Mouse (Mus musculus) lung, embryonic 14.5 days (tissue): ENCODE data around the gene Psmd8. TPM values are rescaled to one million over a fixed set of nuclear protein-coding genes. Genes with fewer than 3 reads are reported as not detected.
A peak's percentile ranks its signal among the peaks of the same experiment; 100 is the strongest.

Source experiments
- ATAC-seq: fragments of 200-750 bp; cut with Nextera tagmentation; 2 replicates; pipeline ENCODE4 v1.8.0; 2017; ENCODE audit warnings: mild to moderate bottlenecking, moderate TSS enrichment, moderate library complexity; ENCODE audit not compliant: insufficient read depth
- DNase-seq: peaks from one replicate; pipeline ENCODE4 v3.0.0-alpha.2; 2015
- H3K27ac ChIP-seq: fragments of 300-500 bp; sonication (generic); 2 replicates; pipeline ENCODE4 v1.5.1; 2014; ENCODE audit warnings: low read depth, mild to moderate bottlenecking, moderate library complexity
- H3K27me3 ChIP-seq: fragments of 300-500 bp; sonication (generic); 2 replicates; pipeline ENCODE4 v1.6.1; 2014; ENCODE audit warnings: low read length, control low read depth; ENCODE audit not compliant: insufficient read depth
- H3K36me3 ChIP-seq: fragments of 300-500 bp; sonication (generic); 2 replicates; pipeline ENCODE4 v1.6.1; 2014; ENCODE audit warnings: control low read depth; ENCODE audit not compliant: insufficient read depth
- H3K4me1 ChIP-seq: fragments of 300-500 bp; sonication (generic); 2 replicates; pipeline ENCODE4 v1.6.1; 2014; ENCODE audit warnings: antibody characterized with exemption, control low read depth; ENCODE audit not compliant: insufficient read depth
- H3K4me2 ChIP-seq: fragments of 300-500 bp; sonication (generic); 2 replicates; pipeline ENCODE4 v1.6.1; 2014; ENCODE audit warnings: mild to moderate bottlenecking
- H3K4me3 ChIP-seq: fragments of 300-500 bp; sonication (generic); 2 replicates; pipeline ENCODE4 v1.5.1; 2014; ENCODE audit warnings: low read depth, low read length
- H3K9ac ChIP-seq: fragments of 300-500 bp; sonication (generic); 2 replicates; pipeline ENCODE4 v1.6.1; 2014
- H3K9me3 ChIP-seq: fragments of 300-500 bp; sonication (generic); 2 replicates; pipeline ENCODE4 v1.6.1; 2016; ENCODE audit warnings: low read depth, low read length, control low read depth
- CTCF ChIP-seq: IDR thresholded peaks from 2 replicates; pipeline ENCODE4 v1.5.1; 2016; ENCODE audit warnings: antibody characterized with exemption, low read depth
- WGBS: fragments of 180-500 bp; shearing (Covaris S2); extraction: QIAGEN DNeasy Blood & Tissue Kit; methylation state at CpG from one replicate; pipeline ENCODE4 v1.1.7; 2014; 5-methylcytosine and 5-hydroxymethylcytosine counted together
- polyA plus RNA-seq: library from polyadenylated mRNA; unstranded; fragments of >200 nt; fragmentation: Nextera tagmentation; extraction: Ambion mirVana; gene quantifications from 2 replicates; pipeline ENCODE4 v1.2.1, GENCODE M21; 2014

Psmd8 gene
- polyA plus RNA-seq, 1 experiment from 2014 or later = 285 TPM

GRCm38 (mm10) chr7:29179323-29179722 lies 1.2 kb downstream of the Psmd8 start:
- Histone ChIP-seq H3K4me2 (peak overlapping the region; percentile 85), H3K9me3 (no peaks in the 10 kb centered on the region), H3K9ac (peak overlapping the region; percentile 83), H3K27me3 (no peaks in the 10 kb centered on the region), H3K27ac (no peak overlapping the region), H3K4me3 (peak overlapping the region; percentile 83), H3K4me1 (0 out of 2 replicates have a peak, but pooled peaks cover 7% of the 10 kb centered on the region), H3K36me3 (peaks cover 37% of the 10 kb centered on the region)
- WGBS = 31% methylated on average over 7 of the region's 7 CpGs
- DNase-seq (peak; percentile 27), ATAC-seq (no peak)
- no peak for TF ChIP-seq CTCF

- peaks cover 49% of the 10 kb centered on the region for H3K36me3 ChIP-seq
- 87% methylated on average over 4 of the region's 4 CpGs for WGBS
- H3K27me3 ChIP-seq = peaks cover 7% of the 10 kb centered on the region
- H3K27ac ChIP-seq = no peak overlapping the region
- H3K4me1 ChIP-seq = 0 out of 2 replicates have a peak, but pooled peaks cover 7% of the 10 kb centered on the region
- no peak for DNase-seq
- no peak for ATAC-seq
- H3K9ac ChIP-seq = no peak overlapping the region
- H3K9me3 ChIP-seq = no peaks in the 10 kb centered on the region
- H3K4me2 ChIP-seq = peak overlapping the region; percentile 85
- H3K4me3 ChIP-seq = no peak overlapping the region
- peak; percentile 33 for TF ChIP-seq CTCF
Measured at GRCm38 (mm10) chr7:29178106-29178505, 2.4 kb downstream of the Psmd8 start.

- peaks cover 11% of the 10 kb centered on the region; the same call in 1 of the 2 replicates for H3K4me1 ChIP-seq
- H3K36me3 ChIP-seq = peaks cover 49% of the 10 kb centered on the region
- no peak for TF ChIP-seq CTCF
- no peak overlapping the region for H3K27ac ChIP-seq
- no peak overlapping the region for H3K9ac ChIP-seq
- peak overlapping the region; percentile 81; the same call in 1 of the 2 replicates for H3K4me2 ChIP-seq
- no peak for ATAC-seq
- H3K9me3 ChIP-seq = no peaks in the 10 kb centered on the region
- DNase-seq = no peak
- H3K4me3 ChIP-seq = peak overlapping the region; percentile 61; the same call in 1 of the 2 replicates
- peaks cover 47% of the 10 kb centered on the region for H3K27me3 ChIP-seq
- 29% methylated on average over 31 of the region's 32 CpGs for WGBS
Measured at GRCm38 (mm10) chr7:29172390-29173016, 8.0 kb downstream of the Psmd8 start.

DNA sequence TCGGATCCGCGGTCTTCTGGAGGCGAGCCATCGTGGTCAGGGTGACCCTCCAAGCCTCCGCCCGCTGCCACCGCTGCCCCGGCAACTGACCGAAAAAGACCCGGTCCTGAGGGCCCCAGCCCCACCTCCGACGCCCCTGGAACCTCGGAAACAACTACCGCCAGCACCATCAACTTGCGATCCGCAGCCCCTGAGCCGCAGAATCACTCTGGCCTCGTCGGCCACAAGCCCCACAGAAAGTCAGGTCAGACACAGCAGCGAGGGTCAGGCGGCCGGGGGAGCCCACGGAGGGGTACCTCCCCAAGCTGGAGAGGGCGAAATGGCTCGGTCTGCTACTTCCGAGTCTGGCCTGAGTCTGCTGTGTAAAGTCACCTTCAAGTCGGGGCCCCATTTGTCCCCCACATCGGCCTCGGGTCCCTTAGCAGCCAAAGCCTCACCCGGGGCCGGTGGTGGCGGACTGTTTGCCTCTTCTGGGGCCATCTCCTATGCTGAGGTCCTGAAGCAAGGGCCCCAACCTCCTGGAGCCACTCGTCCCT lies 8.9 kb downstream of the Psmd8 start:
- Histone ChIP-seq H3K4me1 (peaks cover 11% of the 10 kb centered on the region; the same call in 1 of the 2 replicates), H3K36me3 (peaks cover 42% of the 10 kb centered on the region), H3K4me3 (peak overlapping the region; percentile 61), H3K4me2 (peak overlapping the region; percentile 81), H3K27ac (no peak overlapping the region), H3K9ac (peak overlapping the region; percentile 30; the same call in 1 of the 2 replicates), H3K27me3 (peaks cover 47% of the 10 kb centered on the region), H3K9me3 (no peaks in the 10 kb centered on the region)
- ATAC-seq = no peak
- DNase-seq = no peak
- no peak for TF ChIP-seq CTCF
- WGBS = 7% methylated on average over 34 of the region's 34 CpGs

- Histone ChIP-seq H3K9ac (peak overlapping the region; percentile 30; the same call in 1 of the 2 replicates), H3K4me2 (peak overlapping the region; percentile 81), H3K36me3 (peaks cover 35% of the 10 kb centered on the region), H3K27ac (no peak overlapping the region), H3K4me3 (peak overlapping the region; percentile 61), H3K27me3 (peaks cover 47% of the 10 kb centered on the region), H3K4me1 (peaks cover 11% of the 10 kb centered on the region; the same call in 1 of the 2 replicates), H3K9me3 (no peaks in the 10 kb centered on the region)
- ATAC-seq (peak; percentile 11; the same call in 1 of the 2 replicates), DNase-seq (peak; percentile 41)
- no peak for TF ChIP-seq CTCF
- 2% methylated on average over 43 of the region's 43 CpGs for WGBS
Measured at GRCm38 (mm10) chr7:29170755-29171561, 9.5 kb downstream of the Psmd8 start.

DNA sequence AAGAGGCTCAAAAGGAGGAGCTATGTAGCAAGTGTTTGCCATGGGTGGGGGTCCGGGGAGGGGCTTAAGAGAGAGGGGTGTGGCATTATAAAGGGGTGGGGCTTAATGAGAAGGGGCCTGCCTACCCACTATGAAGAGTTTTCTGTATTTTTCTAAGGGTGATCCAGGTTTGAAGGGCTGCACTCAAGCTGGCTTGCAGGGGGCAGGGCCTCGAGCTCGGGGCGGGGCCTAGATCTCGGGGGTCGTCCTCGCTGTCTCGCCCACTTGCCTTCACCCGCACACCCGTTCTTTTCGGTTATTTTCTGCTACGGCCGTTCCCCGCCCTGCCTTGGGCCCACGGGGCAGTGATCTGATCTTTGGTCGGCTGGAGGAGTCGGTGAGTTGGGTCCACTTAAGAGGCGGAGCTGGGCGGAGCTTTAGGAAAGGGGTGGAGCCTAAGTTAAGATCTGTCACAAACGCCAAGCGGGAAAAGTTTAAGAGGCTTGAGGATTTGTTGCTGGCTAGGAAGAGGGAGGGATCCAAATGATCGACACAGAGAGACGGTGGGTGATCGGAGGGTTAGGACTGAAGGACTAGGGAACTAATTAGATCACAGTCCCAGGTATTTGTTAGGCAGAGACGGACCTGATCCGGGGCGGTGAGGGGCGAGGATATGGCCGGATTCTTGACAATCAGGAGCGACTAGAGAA lies 10.3 kb downstream of the Psmd8 start, which contains the start of the genes Ggn and Spred3:
TSS of gene Ggn (plus strand) at position 145 of the 689 bp plus-strand sequence.
TSS of gene Spred3 (minus strand) at position 346 of the 689 bp plus-strand sequence.
- H3K9me3 ChIP-seq = no peaks in the 10 kb centered on the region
- H3K27ac ChIP-seq = peak within 1 kb of the TSS; percentile 54
- H3K4me1 ChIP-seq = peaks cover 11% of the 10 kb centered on the region; the same call in 1 of the 2 replicates
- peak within 1 kb of the TSS; percentile 61 for H3K4me3 ChIP-seq
- no peak for TF ChIP-seq CTCF
- H3K9ac ChIP-seq = peak within 1 kb of the TSS; percentile 50
- peaks cover 47% of the 10 kb centered on the region for H3K27me3 ChIP-seq
- WGBS = under 1% methylated on average over 30 of the region's 30 CpGs
- DNase-seq = peak; percentile 92
- H3K4me2 ChIP-seq = peak within 1 kb of the TSS; percentile 81
- peaks cover 28% of the 10 kb centered on the region for H3K36me3 ChIP-seq
- ATAC-seq = peak; percentile 68
